Mouse (Mus musculus) embryonic facial prominence, embryonic 15.5 days (tissue): ENCODE data around the gene Lpcat3. TPM values are rescaled to one million over a fixed set of nuclear protein-coding genes. Genes with fewer than 3 reads are reported as not detected.
A peak's percentile ranks its signal among the peaks of the same experiment; 100 is the strongest.

Source experiments
- ATAC-seq: fragments of 200-750 bp; cut with Nextera tagmentation; 2 replicates; pipeline ENCODE4 v1.8.0; 2017; ENCODE audit warnings: low read depth, moderate TSS enrichment; ENCODE audit not compliant: insufficient number of reproducible peaks, low FRiP score, low TSS enrichment
- H3K27ac ChIP-seq: fragments of 300-500 bp; sonication (generic); replicated peaks from 2 replicates; pipeline ENCODE4 v1.5.1; 2015; ENCODE audit warnings: mild to moderate bottlenecking, inconsistent platforms
- H3K27me3 ChIP-seq: fragments of 300-500 bp; sonication (generic); 2 replicates; pipeline ENCODE4 v1.6.1; 2015; ENCODE audit warnings: inconsistent platforms
- H3K36me3 ChIP-seq: fragments of 300-500 bp; sonication (generic); 2 replicates; pipeline ENCODE4 v1.6.1; 2015; ENCODE audit warnings: mild to moderate bottlenecking, inconsistent platforms
- H3K4me1 ChIP-seq: fragments of 300-500 bp; sonication (generic); 2 replicates; pipeline ENCODE4 v1.6.1; 2015; ENCODE audit warnings: inconsistent platforms
- H3K4me2 ChIP-seq: fragments of 300-500 bp; sonication (generic); replicated peaks from 2 replicates; pipeline ENCODE4 v1.6.1; 2015; ENCODE audit warnings: mild to moderate bottlenecking, inconsistent platforms
- H3K4me3 ChIP-seq: fragments of 300-500 bp; sonication (generic); replicated peaks from 2 replicates; pipeline ENCODE4 v1.5.1; 2015; ENCODE audit warnings: mild to moderate bottlenecking, inconsistent platforms
- H3K9ac ChIP-seq: fragments of 300-500 bp; sonication (generic); 2 replicates; pipeline ENCODE4 v1.6.1; 2015; ENCODE audit warnings: inconsistent platforms
- H3K9me3 ChIP-seq: fragments of 300-500 bp; sonication (generic); replicated peaks from 2 replicates; pipeline ENCODE4 v1.6.1; 2016; ENCODE audit warnings: inconsistent platforms
- WGBS: fragments of 180-500 bp; shearing (Covaris S2); methylation state at CpG from one replicate; pipeline ENCODE4 v1.1.7; 2015; 5-methylcytosine and 5-hydroxymethylcytosine counted together
- polyA plus RNA-seq: library from polyadenylated mRNA; unstranded; fragments of >200 nt; fragmentation: Nextera tagmentation; extraction: Ambion mirVana; gene quantifications from 2 replicates; pipeline ENCODE4 v1.2.1, GENCODE M21; 2015

Gene Lpcat3
- polyA plus RNA-seq, 1 experiment from 2014 or later = 56.0 TPM

DNA sequence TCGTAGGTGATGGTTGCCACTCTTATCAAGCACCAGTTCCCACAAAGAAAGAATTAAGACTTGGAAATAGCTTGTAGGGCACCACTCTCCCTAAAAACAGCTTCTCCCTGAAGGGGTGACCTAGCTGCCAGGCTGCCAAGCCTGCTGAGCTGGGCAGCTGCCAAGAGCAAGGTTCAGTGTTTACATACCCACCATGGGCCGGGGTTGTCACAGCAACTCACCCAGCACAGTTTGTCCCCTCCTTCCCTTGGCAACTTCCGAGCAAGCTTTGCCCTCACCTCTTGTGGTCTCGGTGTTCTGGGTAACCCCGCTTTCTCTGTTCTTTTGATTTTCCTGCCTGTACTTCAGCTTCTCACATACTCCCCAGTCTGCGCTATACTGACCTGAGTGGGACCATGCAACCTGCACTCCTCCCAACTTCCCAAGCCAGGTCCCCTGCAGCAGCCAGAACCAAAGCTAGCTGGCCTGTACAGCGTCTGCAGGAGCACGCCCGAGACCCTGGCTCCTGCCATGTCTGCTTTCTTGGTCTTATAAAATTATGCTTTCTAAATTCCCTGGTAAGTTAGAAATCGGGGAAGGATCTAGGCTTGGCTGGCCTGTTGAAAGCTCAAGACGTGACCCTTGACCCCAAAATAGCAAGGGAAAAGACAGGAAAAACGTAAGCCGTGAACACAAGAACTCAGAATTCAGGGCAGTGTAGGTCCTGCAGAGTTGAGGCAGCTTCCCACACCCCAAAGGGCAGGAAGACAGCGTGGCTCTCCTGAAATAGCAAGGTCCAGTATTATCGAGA lies 31.5 kb downstream of the Lpcat3 start:
- ATAC-seq = peak; percentile 53; the same call in 1 of the 2 replicates
- peaks cover 9% of the 10 kb centered on the region for H3K36me3 ChIP-seq
- H3K27me3 ChIP-seq = no peaks in the 10 kb centered on the region
- 74% methylated on average over 15 of the region's 15 CpGs for WGBS
- H3K4me3 ChIP-seq = no peak overlapping the region
- H3K9me3 ChIP-seq = no peaks in the 10 kb centered on the region
- H3K4me1 ChIP-seq = peaks cover 14% of the 10 kb centered on the region; the same call in 1 of the 2 replicates
- no peak overlapping the region for H3K9ac ChIP-seq
- H3K4me2 ChIP-seq = no peak overlapping the region
- H3K27ac ChIP-seq = peak overlapping the region; percentile 51

DNA sequence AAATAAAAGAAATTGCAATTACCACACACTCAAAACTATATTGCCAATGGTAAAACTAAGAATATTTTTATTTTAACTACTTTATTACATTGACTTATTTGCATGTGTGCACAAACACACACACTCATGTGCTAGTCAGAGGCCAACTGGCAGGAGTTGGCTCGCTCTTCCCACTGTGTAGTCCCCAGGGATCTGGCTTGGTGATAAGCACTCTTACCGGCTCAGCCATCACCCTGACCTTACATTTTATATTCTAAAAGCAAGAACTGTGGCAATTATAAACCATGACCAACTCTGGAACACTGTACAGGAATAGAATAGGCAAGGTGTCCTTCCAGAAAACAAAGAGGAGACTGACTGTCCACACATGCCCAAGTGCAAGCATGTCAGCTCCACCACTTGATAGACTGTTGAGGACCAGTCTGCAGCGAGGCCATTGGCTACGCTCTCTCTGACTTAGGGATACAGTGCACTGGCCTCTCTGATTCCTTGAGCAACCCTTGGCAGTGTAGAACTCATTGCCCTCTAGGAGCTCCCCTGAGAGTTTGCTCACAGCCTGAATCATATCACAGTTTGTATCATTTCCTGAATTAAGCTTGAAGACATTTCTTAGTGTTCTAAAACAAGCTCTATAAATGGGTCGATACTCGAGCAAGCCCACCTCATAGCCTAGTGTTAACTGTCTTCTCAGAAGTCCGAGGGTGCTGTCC lies 33.8 kb downstream of the Lpcat3 start:
- Histone ChIP-seq H3K36me3 (peaks cover 20% of the 10 kb centered on the region), H3K4me2 (no peak overlapping the region), H3K9me3 (no peaks in the 10 kb centered on the region), H3K27me3 (no peaks in the 10 kb centered on the region), H3K4me1 (peaks cover 14% of the 10 kb centered on the region), H3K9ac (no peak overlapping the region), H3K27ac (no peak overlapping the region), H3K4me3 (no peak overlapping the region)
- no peak for ATAC-seq
- 90% methylated on average over 7 of the region's 7 CpGs for WGBS

DNA sequence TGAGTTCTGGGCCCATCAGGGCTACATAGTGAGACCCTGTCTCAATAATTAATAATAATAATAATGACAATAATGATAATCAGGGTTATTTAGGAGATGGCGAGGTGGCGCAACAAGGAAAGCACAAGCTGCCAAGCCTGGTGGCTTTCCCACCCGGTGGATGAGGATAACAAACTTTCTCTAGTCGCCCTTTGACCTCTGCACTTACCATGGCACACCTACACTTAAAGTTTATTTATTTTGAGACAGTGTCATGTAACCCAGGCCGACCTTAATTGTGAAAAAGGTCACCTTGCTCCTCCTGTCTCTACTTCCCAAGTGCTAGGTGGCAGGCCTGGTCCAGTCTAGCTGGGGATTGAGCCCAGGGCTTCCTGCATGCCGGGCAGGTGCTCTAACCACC lies 35.9 kb downstream of the Lpcat3 start:
- H3K4me2 ChIP-seq = no peak overlapping the region
- 83% methylated on average over 6 of the region's 6 CpGs for WGBS

DNA sequence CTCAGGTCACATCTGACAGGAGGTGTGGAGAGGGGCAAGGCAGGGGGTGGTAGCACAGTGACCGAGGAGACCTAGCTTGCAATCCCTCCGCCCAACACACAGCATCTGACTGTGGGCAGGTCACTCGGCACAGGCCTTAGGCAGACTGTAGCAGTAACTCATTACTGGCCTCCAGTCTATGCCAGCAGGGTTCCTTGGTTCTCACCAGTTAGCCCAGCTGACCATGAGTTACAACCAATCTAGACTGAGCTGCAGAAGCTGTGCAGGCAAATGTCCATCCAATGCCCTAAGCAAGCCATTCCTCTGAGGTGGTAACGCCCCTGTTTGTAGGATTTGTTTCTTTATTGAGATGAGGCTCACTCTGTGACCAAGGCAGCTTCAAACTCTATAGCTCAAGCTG lies 36.5 kb downstream of the Lpcat3 start:
- ATAC-seq = no peak
- Histone ChIP-seq H3K4me2 (no peak overlapping the region), H3K4me3 (no peak overlapping the region), H3K4me1 (peaks cover 2% of the 10 kb centered on the region; the same call in 1 of the 2 replicates), H3K36me3 (peaks cover 48% of the 10 kb centered on the region), H3K9me3 (no peaks in the 10 kb centered on the region), H3K9ac (no peak overlapping the region), H3K27ac (no peak overlapping the region), H3K27me3 (no peaks in the 10 kb centered on the region)
- 87% methylated on average over 4 of the region's 4 CpGs for WGBS

More for the DNA sequence above, 35.9 kb downstream of the Lpcat3 start:
- no peak overlapping the region for H3K27ac ChIP-seq
- no peaks in the 10 kb centered on the region for H3K27me3 ChIP-seq
- H3K36me3 ChIP-seq = peaks cover 42% of the 10 kb centered on the region
- peaks cover 7% of the 10 kb centered on the region; the same call in 1 of the 2 replicates for H3K4me1 ChIP-seq
- H3K4me3 ChIP-seq = no peak overlapping the region
- no peak for ATAC-seq
- no peak overlapping the region for H3K9ac ChIP-seq
- no peaks in the 10 kb centered on the region for H3K9me3 ChIP-seq

DNA sequence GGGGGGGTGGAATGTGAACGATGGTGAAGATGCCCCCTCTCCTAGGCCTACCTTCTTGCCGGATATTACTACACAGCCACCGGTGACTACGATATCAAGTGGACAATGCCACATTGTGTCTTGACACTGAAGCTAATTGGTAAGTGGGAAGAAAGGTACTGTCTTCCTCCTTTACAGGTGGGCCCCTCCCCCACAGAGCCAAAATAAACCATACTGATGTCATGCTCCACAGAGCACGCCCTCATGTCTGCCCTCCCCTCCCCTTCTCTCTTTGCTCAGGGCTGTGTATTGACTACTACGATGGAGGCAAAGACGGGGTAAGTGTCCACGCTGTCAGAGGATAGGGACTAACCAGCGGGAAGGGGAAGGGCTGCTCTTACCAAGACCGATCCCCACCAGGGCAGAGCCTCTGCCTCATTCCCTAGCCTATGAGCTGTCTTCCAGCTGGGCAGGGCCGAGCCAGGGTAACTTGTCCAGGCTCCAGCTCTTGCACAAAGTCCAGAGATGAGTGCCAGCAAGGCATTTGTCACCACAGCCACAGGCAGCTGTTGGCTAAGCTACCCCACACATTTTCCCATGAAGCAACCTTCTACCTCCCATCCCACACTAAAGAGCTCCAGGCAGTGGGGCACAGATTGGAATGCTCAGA lies 37.3 kb downstream of the Lpcat3 start:
- no peak overlapping the region for H3K4me2 ChIP-seq
- H3K4me3 ChIP-seq = no peak overlapping the region
- H3K36me3 ChIP-seq = peaks cover 55% of the 10 kb centered on the region
- ATAC-seq = peak; percentile 16; the same call in 1 of the 2 replicates
- H3K9me3 ChIP-seq = no peaks in the 10 kb centered on the region
- 77% methylated on average over 11 of the region's 11 CpGs for WGBS
- 0 out of 2 replicates have a peak overlapping the region, but pooled peaks have one; percentile 11 for H3K27ac ChIP-seq
- H3K4me1 ChIP-seq = no peaks in the 10 kb centered on the region; the same call in 1 of the 2 replicates
- no peak overlapping the region for H3K9ac ChIP-seq
- H3K27me3 ChIP-seq = no peaks in the 10 kb centered on the region

DNA sequence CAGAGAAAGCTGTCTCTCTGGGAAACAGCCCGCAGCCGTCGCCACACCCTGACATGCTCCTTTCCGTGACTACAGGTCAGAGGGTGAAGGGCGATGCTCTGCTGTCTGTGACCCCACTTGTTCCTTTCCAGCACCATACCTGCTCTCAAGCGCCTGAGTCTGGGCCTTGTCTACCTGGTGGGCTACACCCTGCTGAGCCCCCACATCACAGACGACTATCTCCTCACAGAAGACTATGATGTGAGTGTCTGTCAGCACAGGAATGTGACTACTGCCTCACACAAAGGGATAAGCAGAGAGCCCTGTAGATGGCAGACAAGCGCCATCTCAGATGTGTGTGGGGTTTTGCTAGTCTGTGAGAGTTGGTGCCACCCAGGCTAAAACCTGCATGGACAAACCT lies 38.5 kb downstream of the Lpcat3 start:
- Histone ChIP-seq H3K4me3 (no peak overlapping the region), H3K27me3 (no peaks in the 10 kb centered on the region), H3K36me3 (peaks cover 67% of the 10 kb centered on the region), H3K4me1 (no peaks in the 10 kb centered on the region; the same call in 1 of the 2 replicates), H3K9ac (no peak overlapping the region), H3K4me2 (no peak overlapping the region), H3K9me3 (no peaks in the 10 kb centered on the region), H3K27ac (no peak overlapping the region)
- no peak for ATAC-seq
- 76% methylated on average over 8 of the region's 8 CpGs for WGBS

DNA sequence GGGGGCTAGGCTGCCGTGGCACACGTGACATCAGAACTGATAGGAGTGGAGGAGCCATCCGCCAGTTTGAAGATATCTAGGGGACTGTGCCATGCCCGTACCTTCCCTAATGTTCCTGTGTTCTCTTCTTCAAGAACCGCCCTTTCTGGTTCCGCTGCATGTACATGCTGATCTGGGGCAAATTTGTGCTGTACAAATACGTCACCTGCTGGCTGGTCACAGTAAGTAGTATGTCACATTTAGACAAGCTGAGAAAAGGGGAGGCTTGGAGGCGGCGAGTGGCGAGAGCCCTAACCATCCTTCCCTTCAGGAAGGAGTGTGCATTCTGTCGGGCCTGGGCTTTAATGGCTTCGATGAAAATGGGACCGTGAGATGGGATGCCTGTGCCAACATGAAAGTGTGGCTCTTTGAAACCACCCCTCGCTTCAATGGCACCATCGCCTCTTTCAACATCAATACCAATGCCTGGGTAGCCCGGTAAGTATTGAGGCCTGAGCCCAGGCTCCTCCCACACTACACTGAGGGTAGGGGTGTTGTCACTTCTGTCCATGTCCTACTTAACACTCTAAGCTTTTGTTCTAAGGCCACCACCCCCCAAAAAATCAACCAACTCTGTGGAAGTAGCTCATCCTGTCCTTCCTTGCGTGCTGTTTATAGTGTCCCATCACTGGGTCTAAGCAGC lies 39.4 kb downstream of the Lpcat3 start:
- H3K4me2 ChIP-seq = no peak overlapping the region
- H3K36me3 ChIP-seq = peaks cover 67% of the 10 kb centered on the region
- no peaks in the 10 kb centered on the region for H3K9me3 ChIP-seq
- no peak overlapping the region for H3K27ac ChIP-seq
- no peak overlapping the region for H3K9ac ChIP-seq
- ATAC-seq = 0 out of 2 replicates have a peak, but pooled peaks have one; percentile 32
- no peak overlapping the region for H3K4me3 ChIP-seq
- H3K27me3 ChIP-seq = no peaks in the 10 kb centered on the region
- WGBS = 87% methylated on average over 17 of the region's 17 CpGs
- H3K4me1 ChIP-seq = no peaks in the 10 kb centered on the region; the same call in 1 of the 2 replicates

DNA sequence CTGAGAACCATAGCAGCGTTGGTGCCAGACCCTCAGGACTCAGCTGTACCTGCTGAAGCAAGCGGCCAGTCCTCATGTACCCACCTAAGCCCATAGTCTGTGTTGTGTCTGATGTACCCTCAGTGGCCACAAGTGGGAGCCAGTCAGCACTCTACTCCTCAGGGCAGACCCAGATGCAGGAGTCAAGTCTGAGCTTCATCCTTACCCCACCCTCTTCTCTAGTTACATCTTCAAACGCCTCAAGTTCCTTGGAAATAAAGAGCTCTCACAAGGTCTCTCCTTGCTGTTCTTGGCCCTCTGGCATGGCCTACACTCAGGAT lies 39.9 kb downstream of the Lpcat3 start:
- no peak overlapping the region for H3K4me3 ChIP-seq
- peaks cover 72% of the 10 kb centered on the region for H3K36me3 ChIP-seq
- no peak overlapping the region for H3K4me2 ChIP-seq
- H3K4me1 ChIP-seq = no peaks in the 10 kb centered on the region; the same call in 1 of the 2 replicates
- H3K9me3 ChIP-seq = no peaks in the 10 kb centered on the region
- H3K9ac ChIP-seq = no peak overlapping the region
- no peak overlapping the region for H3K27ac ChIP-seq
- 49% methylated on average over 3 of the region's 3 CpGs for WGBS
- no peaks in the 10 kb centered on the region for H3K27me3 ChIP-seq
- ATAC-seq = 0 out of 2 replicates have a peak, but pooled peaks have one; percentile 46

DNA sequence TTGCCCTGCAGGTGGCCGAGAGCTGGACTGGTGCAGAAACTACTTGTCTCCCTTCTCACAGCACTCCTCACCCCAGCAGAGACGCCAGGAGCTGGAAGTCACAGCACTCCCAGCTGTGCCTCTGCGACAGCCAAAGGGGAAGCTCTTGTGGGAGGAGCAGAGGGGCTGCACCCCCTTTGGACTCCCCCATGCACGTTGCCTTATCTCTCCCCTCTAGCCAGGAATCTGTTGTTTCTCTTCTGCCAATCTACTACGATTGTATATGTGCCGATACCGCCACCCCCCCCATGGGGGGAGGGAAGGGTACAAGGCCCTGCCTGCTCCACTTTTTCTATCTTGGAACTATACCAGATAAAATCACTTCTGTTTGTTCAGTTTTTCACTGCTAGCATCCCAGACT lies 41.0 kb downstream of the Lpcat3 start:
- Histone ChIP-seq H3K27ac (no peak overlapping the region), H3K4me2 (no peak overlapping the region), H3K9me3 (no peaks in the 10 kb centered on the region), H3K27me3 (no peaks in the 10 kb centered on the region), H3K9ac (no peak overlapping the region), H3K4me1 (no peaks in the 10 kb centered on the region; the same call in 1 of the 2 replicates), H3K4me3 (no peak overlapping the region), H3K36me3 (peaks cover 73% of the 10 kb centered on the region)
- ATAC-seq = no peak
- WGBS = 77% methylated on average over 7 of the region's 7 CpGs

DNA sequence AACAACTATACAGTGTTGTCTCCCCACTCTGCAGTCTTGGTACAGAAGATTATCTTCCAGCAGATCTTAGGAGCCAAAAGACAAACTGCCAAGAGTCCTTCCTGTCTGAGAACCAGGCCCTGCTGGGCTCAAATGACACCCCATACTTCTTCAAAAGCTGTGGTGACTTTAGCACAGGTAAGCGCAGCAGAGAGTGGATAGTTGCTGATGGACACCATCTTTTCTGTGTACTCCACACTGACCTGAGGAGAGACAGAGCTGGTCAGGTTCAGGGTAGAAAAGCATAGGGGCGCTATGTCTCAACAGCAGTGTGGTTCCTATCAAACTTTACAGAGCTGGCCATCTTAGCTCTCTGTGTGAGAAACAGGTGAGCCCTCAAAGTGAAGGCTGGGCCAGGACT lies 41.6 kb downstream of the Lpcat3 start:
- peaks cover 67% of the 10 kb centered on the region for H3K36me3 ChIP-seq
- H3K4me3 ChIP-seq = no peak overlapping the region
- no peak overlapping the region for H3K4me2 ChIP-seq
- H3K9ac ChIP-seq = no peak overlapping the region
- no peaks in the 10 kb centered on the region for H3K27me3 ChIP-seq
- WGBS = 95% methylated on average over 2 of the region's 2 CpGs
- ATAC-seq = no peak
- no peaks in the 10 kb centered on the region for H3K9me3 ChIP-seq
- H3K4me1 ChIP-seq = peaks cover 2% of the 10 kb centered on the region
- no peak overlapping the region for H3K27ac ChIP-seq
